Mouse (Mus musculus) liver, postnatal 0 days (tissue): ENCODE results near the gene Rbm33.

ENCODE experiments used
- CTCF ChIP-seq: sonication (generic); IDR thresholded peaks from 2 replicates; pipeline ENCODE4 v1.5.1; 2016; ENCODE audit warnings: antibody characterized with exemption, low read depth
- EP300 ChIP-seq: IDR thresholded peaks from 2 replicates; pipeline ENCODE4 v1.6.1; 2016; ENCODE audit warnings: antibody characterized with exemption, low read depth, mild to moderate bottlenecking

DNA sequence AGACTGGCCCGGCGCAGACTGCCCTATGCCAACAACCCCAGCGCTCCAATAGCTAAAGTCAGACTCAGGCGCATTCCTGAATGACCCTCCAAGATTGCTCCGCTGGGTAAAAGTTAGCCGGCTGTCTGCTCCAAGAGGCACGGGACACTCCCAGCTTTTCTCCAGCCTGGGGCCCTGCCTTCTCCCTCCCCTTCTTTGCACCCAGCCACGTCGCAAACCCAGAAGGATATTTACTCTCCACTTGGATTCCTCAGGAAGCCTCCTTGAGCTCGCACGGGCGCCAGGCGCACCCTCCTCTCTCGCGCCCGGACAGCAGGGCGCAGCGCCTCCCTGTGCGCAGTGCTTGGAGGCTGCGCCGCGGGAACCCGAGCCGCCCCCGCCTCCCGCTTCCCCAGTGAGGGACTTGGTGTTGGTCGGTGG lies 141.9 kb downstream of the Rbm33 start:
- TF ChIP-seq EP300 (no peak), CTCF (no peak)
